Mouse (Mus musculus) adrenal gland, adult 2 months (tissue): Measurements from ENCODE around the gene Cdk17. TPM values are rescaled to one million over a fixed set of nuclear protein-coding genes. Genes with fewer than 3 reads are reported as not detected.

Experiments
- DNase-seq: peaks from one replicate; pipeline ENCODE4 v3.0.0; 2021
- polyA plus RNA-seq: library from polyadenylated mRNA; depleted of rRNA; stranded (reverse); fragments of >200 nt; gene quantifications from 2 replicates; pipeline ENCODE4 v1.2.3, GENCODE M21; 2012
- total RNA-seq, 2 experiments: library from RNA; stranded (reverse); gene quantifications; 2 replicates each; pipeline ENCODE4 v1.2.3; 2021

Gene Cdk17
- total and polyA plus RNA-seq, 3 experiments = 9.3 to 30.0 (median 26.5) TPM

DNA sequence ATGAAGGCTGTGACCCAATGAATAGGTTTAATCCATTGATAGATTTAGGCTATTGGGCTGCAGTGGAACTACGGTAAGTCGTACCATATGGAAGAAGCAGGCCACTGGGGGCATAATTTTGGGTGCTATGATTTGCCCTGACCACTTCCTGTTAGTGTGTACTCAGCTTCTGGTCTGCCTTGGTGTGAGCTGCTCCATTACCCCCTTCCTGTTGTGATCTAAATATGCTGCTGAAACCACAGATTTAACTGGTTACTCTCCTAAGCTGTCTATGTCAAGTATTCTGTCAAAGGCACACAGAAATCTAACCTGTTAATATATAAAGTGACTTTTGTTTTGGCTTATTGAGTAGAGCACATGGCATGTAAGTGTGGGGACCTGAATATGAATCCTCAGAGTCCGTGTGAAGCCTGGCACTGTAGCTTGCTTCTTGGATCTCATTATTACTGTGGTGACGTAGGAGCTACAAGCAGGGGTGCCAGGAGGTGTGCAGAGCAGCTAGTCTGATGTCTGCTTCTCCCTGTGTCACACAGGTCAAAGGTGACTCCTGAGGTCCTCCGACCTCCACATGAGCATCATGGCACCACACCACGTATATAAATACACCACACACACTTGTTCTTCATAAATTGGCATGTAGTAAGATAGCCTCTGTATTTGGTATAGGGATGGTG is 10.6 kb downstream of the Cdk17 start:
- DNase-seq = no peak

GRCm38 (mm10) chr10:93177471-93177870 is 16.8 kb downstream of the Cdk17 start:
- no peak for DNase-seq

- no peak for DNase-seq
Observed at GRCm38 (mm10) chr10:93177874-93178273, 17.2 kb downstream of the Cdk17 start.

- DNase-seq = no peak
Observed at GRCm38 (mm10) chr10:93178662-93179061, 18.0 kb downstream of the Cdk17 start.

- no peak for DNase-seq
Observed at GRCm38 (mm10) chr10:93179669-93180460, 19.2 kb downstream of the Cdk17 start.

GRCm38 (mm10) chr10:93184351-93184976 is 23.8 kb downstream of the Cdk17 start:
- DNase-seq = no peak

DNA sequence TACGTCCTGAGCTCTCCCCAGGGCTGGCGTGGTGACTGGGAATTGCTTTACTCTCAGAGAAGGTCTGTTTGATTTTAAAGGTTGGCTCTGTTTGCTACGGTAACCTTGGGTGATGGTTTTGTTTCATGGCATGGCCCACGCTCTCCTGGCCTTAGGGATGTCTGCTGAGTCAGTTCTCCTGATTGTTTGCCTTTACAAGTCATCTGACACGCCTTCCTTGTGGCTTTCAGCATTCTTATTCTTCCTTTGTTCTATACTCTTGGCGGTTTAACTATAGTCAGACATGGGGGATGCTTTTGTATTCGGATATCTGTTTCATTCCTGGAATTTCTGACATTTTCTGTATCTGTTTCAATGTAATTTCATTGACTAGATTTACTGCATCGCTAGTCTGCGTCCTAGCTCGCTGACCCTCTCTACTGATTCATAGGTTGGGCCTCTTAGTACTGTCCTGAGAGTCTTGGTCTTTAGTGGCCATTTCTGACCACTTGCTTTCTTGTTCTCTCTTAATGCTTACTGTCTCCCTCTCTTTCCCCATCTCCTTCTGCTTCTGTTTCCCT is 27.8 kb downstream of the Cdk17 start:
- DNase-seq = no peak

GRCm38 (mm10) chr10:93190475-93191262 is 30.0 kb downstream of the Cdk17 start:
- DNase-seq = no peak

DNA sequence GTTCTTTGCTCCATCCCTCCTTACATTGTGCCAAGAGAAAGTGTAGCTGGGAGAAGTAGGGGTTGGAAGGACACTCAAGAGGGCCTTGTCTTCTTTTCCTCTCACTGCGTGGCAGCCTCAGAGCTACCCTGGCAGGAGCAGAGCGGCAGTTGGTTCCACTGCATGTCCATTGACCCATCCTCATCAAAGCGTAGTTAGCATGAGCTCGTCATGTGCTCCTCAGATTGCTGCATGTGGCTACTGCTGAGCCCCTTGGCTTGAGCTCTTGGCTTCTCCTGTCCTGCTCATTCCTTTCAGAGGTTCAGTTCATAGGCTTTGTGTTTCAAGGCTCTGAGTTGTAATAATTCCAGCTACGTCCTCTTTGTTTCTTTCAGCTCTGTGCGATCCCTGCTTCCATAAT is 36.4 kb downstream of the Cdk17 start:
- DNase-seq = no peak

DNA sequence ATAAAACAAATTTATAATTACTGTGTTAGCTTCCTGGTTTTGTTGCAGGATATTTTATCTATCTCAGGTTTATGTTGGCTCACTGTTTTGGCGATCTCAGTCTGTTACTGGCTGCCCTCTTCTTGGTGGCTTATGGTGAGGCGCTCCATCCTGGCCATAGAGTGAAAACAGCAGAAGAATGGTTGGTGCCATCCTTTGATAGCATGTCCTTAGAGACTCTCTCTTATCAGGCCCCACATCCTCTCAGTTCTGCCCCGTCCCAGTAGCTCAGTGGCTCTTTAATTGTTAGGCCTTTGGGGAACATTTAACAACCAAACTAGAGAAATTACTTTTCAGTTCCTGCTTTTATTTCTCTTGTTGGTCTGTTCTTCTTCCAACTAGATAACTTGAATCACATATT is 38.3 kb downstream of the Cdk17 start:
- DNase-seq = no peak

DNA sequence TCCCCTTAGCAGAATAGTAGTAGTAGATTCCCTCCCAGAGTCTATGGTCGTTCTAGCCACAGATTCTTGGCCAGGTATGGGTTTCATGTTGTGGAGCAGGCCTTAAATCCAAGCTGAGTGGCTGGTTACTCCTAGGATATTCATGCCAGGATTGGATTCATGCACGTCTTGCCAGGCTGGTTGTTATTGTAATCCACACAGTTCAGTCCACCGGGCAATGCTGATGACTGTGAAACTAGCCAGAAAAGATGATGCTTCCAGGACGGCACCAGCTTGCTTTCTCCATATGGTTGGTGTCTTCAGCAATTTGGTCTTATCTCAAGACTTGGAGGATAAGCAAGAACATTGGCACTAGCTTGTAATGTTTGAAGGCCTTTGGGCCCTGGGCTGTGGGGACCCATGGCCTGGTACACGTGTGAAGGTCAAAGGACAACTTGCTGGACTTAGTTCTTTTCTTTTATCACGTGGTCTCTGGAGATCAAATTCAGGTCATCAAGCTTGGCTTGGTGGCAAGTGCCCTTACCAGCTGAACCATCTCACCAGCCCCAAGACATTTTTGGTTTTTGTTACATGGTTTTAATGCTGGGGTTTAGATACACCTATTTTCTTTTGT is 41.3 kb downstream of the Cdk17 start:
- no peak for DNase-seq

DNA sequence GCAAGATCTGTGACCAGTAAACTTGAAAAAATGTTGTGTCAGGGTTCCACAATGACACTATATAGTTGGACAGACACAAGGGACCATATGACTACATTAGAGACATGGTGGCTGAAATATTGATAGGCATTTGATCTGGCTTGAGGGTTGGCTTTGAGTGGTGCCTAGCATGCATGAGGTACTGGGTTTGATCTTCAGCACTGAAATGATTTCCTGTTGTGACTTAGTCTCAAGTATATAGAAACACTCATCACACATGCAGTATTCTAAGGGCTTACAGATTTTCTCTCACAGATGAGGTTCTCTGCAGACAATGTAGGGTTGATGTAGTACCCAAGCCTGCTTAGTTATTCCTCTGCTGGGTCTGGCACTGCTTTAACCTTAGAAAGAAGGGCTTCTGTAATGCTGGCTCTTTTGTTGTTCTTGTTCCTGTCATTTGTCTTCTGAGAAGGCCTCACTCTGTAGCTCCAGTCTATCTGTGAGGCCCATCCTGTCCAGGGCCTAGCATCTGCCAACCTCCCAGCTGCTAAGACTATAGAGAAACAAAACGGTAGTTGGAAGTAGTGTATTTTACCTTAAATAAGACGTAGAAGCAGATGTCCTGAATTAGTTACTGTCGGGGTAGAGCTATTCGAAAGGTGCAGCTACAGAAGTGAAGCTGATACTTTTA is 44.7 kb downstream of the Cdk17 start:
- DNase-seq = no peak

GRCm38 (mm10) chr10:93207176-93207575 is 46.5 kb downstream of the Cdk17 start:
- DNase-seq = no peak

DNA sequence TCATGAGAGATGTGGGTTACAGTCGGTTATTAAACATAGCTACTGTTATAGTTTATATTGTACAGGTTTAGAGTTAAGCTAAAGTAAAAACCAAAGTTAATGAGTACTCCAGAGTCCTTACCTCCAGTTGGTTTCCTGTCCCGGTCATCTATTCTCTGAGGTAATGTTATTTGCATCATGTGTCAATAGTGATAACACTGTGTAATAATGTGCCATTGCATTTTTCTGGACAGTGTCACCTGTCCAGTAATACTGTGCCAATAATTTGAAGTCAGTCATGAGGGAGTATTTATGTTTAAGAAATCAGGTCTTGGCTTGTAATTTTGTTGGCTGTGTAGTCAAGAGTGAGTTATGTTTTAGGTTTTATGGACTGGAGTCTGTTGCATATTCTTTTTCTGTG is 52.0 kb downstream of the Cdk17 start:
- no peak for DNase-seq

DNA sequence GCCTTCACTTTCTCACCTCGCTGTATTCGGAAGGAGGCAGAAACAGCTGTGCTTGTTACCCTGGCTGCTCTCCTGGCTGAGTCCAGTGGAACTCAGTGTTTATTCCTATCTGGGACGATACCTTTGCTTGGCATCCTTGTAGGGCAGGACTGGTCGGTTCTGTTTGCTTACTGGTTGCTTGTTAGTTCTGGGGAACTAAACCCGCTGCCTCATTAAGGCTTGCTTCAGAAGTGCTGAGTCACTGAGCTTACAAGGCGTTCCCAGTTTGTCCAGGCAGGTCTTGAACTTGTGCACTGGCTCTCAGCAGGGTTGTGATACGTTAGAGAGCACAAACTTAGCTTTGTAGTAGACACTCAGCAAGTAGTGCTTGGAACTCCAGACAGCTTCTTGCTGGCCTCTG is 52.7 kb downstream of the Cdk17 start:
- no peak for DNase-seq

GRCm38 (mm10) chr10:93214251-93214650 is 53.6 kb downstream of the Cdk17 start:
- no peak for DNase-seq

- no peak for DNase-seq
Observed at GRCm38 (mm10) chr10:93215051-93215763, 54.5 kb downstream of the Cdk17 start.

DNA sequence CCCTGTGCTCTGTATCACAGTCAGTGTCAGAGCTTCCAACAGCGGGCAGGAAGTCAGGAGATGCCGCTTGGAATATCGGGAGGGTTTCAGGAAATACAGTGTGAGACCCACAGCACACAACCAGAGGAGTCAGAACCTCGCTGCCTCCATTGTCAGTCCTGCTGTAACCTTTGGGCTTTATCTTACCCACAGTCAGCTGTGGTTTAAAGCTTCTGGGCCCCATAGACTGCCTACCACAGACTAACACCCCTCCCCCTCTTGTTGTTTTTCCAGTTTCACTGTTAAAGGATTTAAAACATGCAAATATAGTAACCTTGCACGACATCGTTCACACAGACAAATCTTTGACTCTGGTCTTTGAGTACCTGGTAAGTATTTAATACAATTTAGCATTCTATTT is 65.1 kb downstream of the Cdk17 start:
- DNase-seq = no peak

DNA sequence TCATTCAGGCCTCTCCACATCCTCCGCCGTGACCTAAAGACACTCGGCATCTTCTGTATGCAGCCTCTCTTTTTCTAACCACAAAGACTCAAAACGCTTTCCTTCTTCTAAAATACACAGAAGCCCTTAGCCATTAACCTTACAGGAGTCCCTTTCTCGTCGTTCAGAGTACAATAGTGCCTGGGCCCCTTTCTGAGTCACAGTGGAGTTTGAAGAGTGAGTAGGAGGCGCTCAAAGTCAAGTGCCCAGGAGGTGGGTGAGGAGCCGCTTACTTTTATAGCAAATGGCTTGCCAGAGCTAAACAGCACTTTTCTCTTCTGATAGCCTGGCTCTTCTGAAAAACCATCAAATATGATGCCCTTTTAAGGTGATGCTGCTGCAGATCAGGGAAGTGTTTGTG is 67.2 kb downstream of the Cdk17 start:
- DNase-seq = no peak

GRCm38 (mm10) chr10:93228401-93229007 is 67.8 kb downstream of the Cdk17 start:
- no peak for DNase-seq
